Mouse (Mus musculus): ENCODE data around the gene Gm20388. TPM values are rescaled to one million over a fixed set of nuclear protein-coding genes. Genes with fewer than 3 reads are reported as not detected.
A peak's percentile ranks its signal among the peaks of the same experiment; 100 is the strongest.

Gene Gm20388
- polyA plus RNA-seq, 1 experiment from 2014 or later: 5.3 TPM

- Histone ChIP-seq H3K4me2 (peak overlapping the region; percentile 43), H3K36me3 (ENCODE audit: control insufficient read depth, insufficient read depth, low read length) (peaks cover 2% of the 10 kb centered on the region; the same call in 1 of the 2 replicates), H3K9me3 (ENCODE audit: control insufficient read depth, low read length) (no peaks in the 10 kb centered on the region), H3K27ac (ENCODE audit: low read depth, low read length) (no peak overlapping the region; the same call in 1 of the 2 replicates), H3K4me1 (replicated peaks; ENCODE audit: control insufficient read depth, insufficient read depth, low read length) (peaks cover 64% of the 10 kb centered on the region), H3K4me3 (ENCODE audit: low read depth, low read length) (peak overlapping the region; percentile 29; the same call in 1 of the 2 replicates), H3K27me3 (replicated peaks; ENCODE audit: control insufficient read depth, insufficient read depth, low read length) (peaks cover 2% of the 10 kb centered on the region; the same call in 1 of the 2 replicates), H3K9ac (ENCODE audit: low read depth, low read length) (no peak overlapping the region)
- 9% methylated on average over 2 of the region's 5 CpGs for WGBS
- ATAC-seq (replicated peaks; ENCODE audit: low FRiP score) (peak; percentile 58), DNase-seq (ENCODE audit: low spot score) (peak; percentile 39)
Observed at GRCm38 (mm10) chr8:122344219-122344618, 2433.6 kb downstream of the Gm20388 start.

DNA sequence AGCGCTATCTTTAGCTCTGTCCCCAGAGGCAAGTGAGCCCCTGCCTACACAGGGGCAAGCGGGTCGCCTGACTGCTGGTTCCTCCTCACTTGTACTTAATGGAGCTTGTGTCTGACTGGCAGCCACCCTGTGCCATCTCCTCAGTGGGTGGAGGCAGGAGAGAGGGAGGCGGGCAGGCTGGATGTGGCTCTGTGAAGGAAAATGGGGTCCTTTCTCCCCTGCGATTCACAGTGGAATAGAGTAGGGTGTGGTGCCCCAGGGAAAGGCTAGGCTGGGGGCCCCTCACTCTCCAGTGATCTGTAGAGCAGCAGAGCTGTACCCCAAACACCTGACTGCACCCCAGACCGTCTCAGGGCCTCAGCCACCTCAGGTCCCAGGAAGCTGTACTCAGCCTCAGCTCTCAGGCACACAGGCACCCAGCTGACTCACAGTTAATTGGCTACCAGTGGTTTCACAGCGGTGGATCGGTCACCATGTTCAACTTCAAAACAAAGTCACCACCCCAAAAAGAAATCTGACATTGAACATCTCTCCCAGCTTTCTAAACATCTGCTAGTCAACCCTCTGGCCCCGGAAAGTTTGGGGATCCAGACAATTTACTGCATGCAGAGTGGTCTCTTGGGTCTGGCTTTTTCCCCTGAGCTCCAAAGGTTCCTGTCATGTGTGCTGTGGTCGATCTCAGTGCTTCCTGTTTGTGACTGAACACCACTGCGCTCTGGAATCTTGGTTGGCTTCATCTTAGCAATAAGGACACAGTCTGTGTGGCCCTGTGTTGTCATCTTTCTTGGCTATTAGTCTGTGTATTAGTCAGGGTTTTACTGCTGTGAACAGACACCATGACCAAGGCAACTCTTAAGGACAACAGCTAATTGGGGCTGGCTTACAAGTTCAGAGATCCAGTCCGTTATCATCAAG lies 2434.8 kb downstream of the Gm20388 start:
- DNase-seq (ENCODE audit: low spot score) (peak; percentile 41), ATAC-seq (replicated peaks; ENCODE audit: low FRiP score) (no peak)
- 47% methylated on average over 12 of the region's 12 CpGs for WGBS
- Histone ChIP-seq H3K4me1 (replicated peaks; ENCODE audit: control insufficient read depth, insufficient read depth, low read length) (peaks cover 76% of the 10 kb centered on the region), H3K4me2 (peak overlapping the region; percentile 1; the same call in 1 of the 2 replicates), H3K27me3 (replicated peaks; ENCODE audit: control insufficient read depth, insufficient read depth, low read length) (peaks cover 2% of the 10 kb centered on the region; the same call in 1 of the 2 replicates), H3K27ac (ENCODE audit: low read depth, low read length) (peak overlapping the region; percentile 30), H3K36me3 (ENCODE audit: control insufficient read depth, insufficient read depth, low read length) (no peaks in the 10 kb centered on the region), H3K9ac (ENCODE audit: low read depth, low read length) (peak overlapping the region; percentile 15; the same call in 1 of the 2 replicates), H3K4me3 (ENCODE audit: low read depth, low read length) (no peak overlapping the region), H3K9me3 (ENCODE audit: control insufficient read depth, low read length) (no peaks in the 10 kb centered on the region)

GRCm38 (mm10) chr8:122347811-122348552 lies 2437.3 kb downstream of the Gm20388 start:
- Histone ChIP-seq H3K9me3 (ENCODE audit: control insufficient read depth, low read length) (no peaks in the 10 kb centered on the region), H3K9ac (ENCODE audit: low read depth, low read length) (no peak overlapping the region), H3K4me3 (ENCODE audit: low read depth, low read length) (no peak overlapping the region), H3K36me3 (ENCODE audit: control insufficient read depth, insufficient read depth, low read length) (no peaks in the 10 kb centered on the region), H3K4me1 (replicated peaks; ENCODE audit: control insufficient read depth, insufficient read depth, low read length) (peaks cover 63% of the 10 kb centered on the region), H3K27ac (ENCODE audit: low read depth, low read length) (peak overlapping the region; percentile 21; the same call in 1 of the 2 replicates), H3K27me3 (replicated peaks; ENCODE audit: control insufficient read depth, insufficient read depth, low read length) (no peaks in the 10 kb centered on the region; the same call in 1 of the 2 replicates), H3K4me2 (no peak overlapping the region)
- no peak for DNase-seq (ENCODE audit: low spot score)
- 84% methylated on average over 5 of the region's 5 CpGs for WGBS
- no peak for ATAC-seq (replicated peaks; ENCODE audit: low FRiP score)

- Histone ChIP-seq H3K4me2 (peak overlapping the region; percentile 39), H3K36me3 (ENCODE audit: control insufficient read depth, insufficient read depth, low read length) (no peaks in the 10 kb centered on the region), H3K4me3 (ENCODE audit: low read depth, low read length) (no peak overlapping the region), H3K27ac (ENCODE audit: low read depth, low read length) (peak overlapping the region; percentile 45), H3K9me3 (ENCODE audit: control insufficient read depth, low read length) (no peaks in the 10 kb centered on the region), H3K27me3 (replicated peaks; ENCODE audit: control insufficient read depth, insufficient read depth, low read length) (0 out of 2 replicates have a peak, but pooled peaks cover 4% of the 10 kb centered on the region), H3K9ac (ENCODE audit: low read depth, low read length) (no peak overlapping the region), H3K4me1 (replicated peaks; ENCODE audit: control insufficient read depth, insufficient read depth, low read length) (peaks cover 47% of the 10 kb centered on the region)
- peak; percentile 82 for ATAC-seq (replicated peaks; ENCODE audit: low FRiP score)
- DNase-seq (ENCODE audit: low spot score): peak; percentile 47
- 10% methylated on average over 15 of the region's 15 CpGs for WGBS
Observed at GRCm38 (mm10) chr8:122349357-122350297, 2439.0 kb downstream of the Gm20388 start.

- 36% methylated on average over 11 of the region's 11 CpGs for WGBS
- DNase-seq (ENCODE audit: low spot score) (no peak), ATAC-seq (replicated peaks; ENCODE audit: low FRiP score) (no peak)
- 0 out of 2 replicates have a peak, but pooled peaks cover 4% of the 10 kb centered on the region for H3K27me3 ChIP-seq (replicated peaks; ENCODE audit: control insufficient read depth, insufficient read depth, low read length)
- H3K27ac ChIP-seq (ENCODE audit: low read depth, low read length): no peak overlapping the region
- peaks cover 38% of the 10 kb centered on the region for H3K4me1 ChIP-seq (replicated peaks; ENCODE audit: control insufficient read depth, insufficient read depth, low read length)
- H3K36me3 ChIP-seq (ENCODE audit: control insufficient read depth, insufficient read depth, low read length): no peaks in the 10 kb centered on the region
- H3K4me3 ChIP-seq (ENCODE audit: low read depth, low read length): no peak overlapping the region
- peak overlapping the region; percentile 39; the same call in 1 of the 2 replicates for H3K4me2 ChIP-seq
- no peaks in the 10 kb centered on the region for H3K9me3 ChIP-seq (ENCODE audit: control insufficient read depth, low read length)
- H3K9ac ChIP-seq (ENCODE audit: low read depth, low read length): no peak overlapping the region
Observed at GRCm38 (mm10) chr8:122350309-122351089, 2439.9 kb downstream of the Gm20388 start.

GRCm38 (mm10) chr8:122354157-122354556 lies 2443.5 kb downstream of the Gm20388 start:
- 88% methylated on average over 8 of the region's 8 CpGs for WGBS
- peaks cover 20% of the 10 kb centered on the region for H3K4me1 ChIP-seq (replicated peaks; ENCODE audit: control insufficient read depth, insufficient read depth, low read length)
- DNase-seq (ENCODE audit: low spot score) (no peak), ATAC-seq (replicated peaks; ENCODE audit: low FRiP score) (no peak)
- no peaks in the 10 kb centered on the region for H3K9me3 ChIP-seq (ENCODE audit: control insufficient read depth, low read length)
- H3K9ac ChIP-seq (ENCODE audit: low read depth, low read length): no peak overlapping the region
- no peak overlapping the region for H3K4me2 ChIP-seq
- no peak overlapping the region for H3K27ac ChIP-seq (ENCODE audit: low read depth, low read length)
- H3K27me3 ChIP-seq (replicated peaks; ENCODE audit: control insufficient read depth, insufficient read depth, low read length): peaks cover 12% of the 10 kb centered on the region
- no peaks in the 10 kb centered on the region for H3K36me3 ChIP-seq (ENCODE audit: control insufficient read depth, insufficient read depth, low read length)
- H3K4me3 ChIP-seq (ENCODE audit: low read depth, low read length): no peak overlapping the region

DNA sequence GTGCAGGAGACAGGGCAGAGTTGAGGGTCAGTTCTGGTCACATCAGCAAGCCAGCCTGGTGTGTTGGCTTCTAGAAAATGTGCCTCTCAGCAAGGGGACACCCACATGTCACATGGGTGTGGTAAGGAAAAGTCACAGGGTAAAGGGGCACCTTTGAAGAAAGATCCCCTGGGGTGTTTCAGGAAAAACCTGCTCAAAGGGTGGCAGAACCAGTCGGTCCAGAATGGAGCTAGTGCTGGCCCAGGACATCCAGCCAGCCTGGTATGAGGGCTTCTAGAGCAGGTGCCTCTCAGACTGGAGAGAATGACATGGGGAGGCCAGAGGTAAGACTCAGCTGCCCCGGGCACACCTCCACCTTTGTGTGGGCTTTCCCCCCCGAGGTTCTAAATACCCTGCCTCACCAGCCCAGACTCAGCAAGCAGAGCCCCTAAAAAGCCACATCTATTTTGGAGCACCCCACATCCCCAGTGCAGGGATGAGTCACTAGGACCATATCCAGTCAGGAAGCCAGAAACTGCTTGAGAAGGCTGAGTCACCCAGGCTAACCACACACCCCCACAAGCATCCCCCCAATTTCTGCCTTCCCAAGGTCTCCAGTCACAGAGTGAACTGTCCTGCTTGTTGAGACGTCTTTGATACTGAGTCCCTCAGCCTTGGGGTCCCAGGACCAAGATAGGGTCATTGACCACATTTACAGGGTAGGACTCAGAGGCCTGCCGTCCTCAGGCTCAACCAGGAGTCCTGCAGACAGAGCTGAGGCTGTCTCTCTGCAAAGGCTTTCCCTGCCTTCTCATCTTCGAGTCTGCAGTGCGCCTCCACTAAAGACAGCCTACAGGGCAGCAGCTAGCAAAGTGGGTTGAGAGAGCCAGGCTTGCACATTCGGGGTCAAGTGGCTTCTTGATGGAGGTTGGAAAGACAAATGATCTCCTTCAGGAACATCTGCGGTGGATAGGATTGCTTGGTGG lies 2445.3 kb downstream of the Gm20388 start:
- 62% methylated on average over 9 of the region's 9 CpGs for WGBS
- H3K36me3 ChIP-seq (ENCODE audit: control insufficient read depth, insufficient read depth, low read length): no peaks in the 10 kb centered on the region
- H3K9ac ChIP-seq (ENCODE audit: low read depth, low read length): no peak overlapping the region
- DNase-seq (ENCODE audit: low spot score) (no peak), ATAC-seq (replicated peaks; ENCODE audit: low FRiP score) (no peak)
- H3K4me2 ChIP-seq: no peak overlapping the region
- no peak overlapping the region for H3K27ac ChIP-seq (ENCODE audit: low read depth, low read length)
- H3K27me3 ChIP-seq (replicated peaks; ENCODE audit: control insufficient read depth, insufficient read depth, low read length): peaks cover 14% of the 10 kb centered on the region
- H3K4me3 ChIP-seq (ENCODE audit: low read depth, low read length): no peak overlapping the region
- H3K4me1 ChIP-seq (replicated peaks; ENCODE audit: control insufficient read depth, insufficient read depth, low read length): peaks cover 3% of the 10 kb centered on the region; the same call in 1 of the 2 replicates
- no peaks in the 10 kb centered on the region for H3K9me3 ChIP-seq (ENCODE audit: control insufficient read depth, low read length)
